Comparison of ENCODE assay signal across 8 mouse cellular contexts in the genomic region with DNA sequence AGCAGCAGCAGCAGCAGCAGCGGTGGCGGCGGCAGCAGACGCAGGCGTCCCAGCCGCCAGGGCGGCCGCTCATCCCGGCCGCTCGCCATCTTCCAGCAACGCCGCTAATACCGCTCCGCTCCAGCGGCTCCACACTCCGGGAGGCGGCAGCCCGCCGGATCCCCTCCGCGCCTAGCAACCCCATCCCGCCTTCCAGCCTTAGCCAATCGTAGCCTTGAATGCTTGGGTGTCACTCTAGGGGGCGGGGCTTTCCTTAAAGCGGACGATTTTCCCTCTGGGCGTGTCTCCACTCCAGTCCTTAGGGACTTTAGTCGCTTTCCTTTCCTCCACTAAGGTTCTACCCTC. TPM values are rescaled to one million over a fixed set of nuclear protein-coding genes. Genes with fewer than 3 reads are reported as not detected.
DNase-seq lines count a peak whose midpoint lies in the region; ATAC-seq lines count a peak whose summit lies in the region.

Gene Cpd, minus strand, starts transcription at position 141 of the 345 bp plus-strand sequence.

- H3K9me3 ChIP-seq in heart, embryonic 10.5 days, result no peaks in the 10 kb centered on the region
- H3K9me3 ChIP-seq in kidney, embryonic 15.5 days (replicated peaks), result no peaks in the 10 kb centered on the region

- peaks cover 42% of the 10 kb centered on the region for H3K4me1 ChIP-seq in heart, embryonic 10.5 days
- peaks cover 49% of the 10 kb centered on the region for H3K4me1 ChIP-seq in kidney, embryonic 15.5 days

- peak within 1 kb of the TSS; percentile 94 for H3K27ac ChIP-seq in heart, embryonic 10.5 days
- H3K27ac ChIP-seq in kidney, embryonic 15.5 days, result peak within 1 kb of the TSS; percentile 93

- H3K4me3 ChIP-seq in heart, embryonic 10.5 days, result peak within 1 kb of the TSS; percentile 98
- H3K4me3 ChIP-seq in kidney, embryonic 15.5 days (replicated peaks), result peak within 1 kb of the TSS; percentile 67

- DNase-seq in B cell, adult 2 months, result peak; percentile 67
- DNase-seq in brain, adult 2 months (ENCODE audit: low read depth, low spot score), result peak; percentile 99
- DNase-seq in heart, embryonic 10.5 days (ENCODE audit: low spot score), result peak; percentile 98
- peak; percentile 95 for DNase-seq in liver
- DNase-seq in spleen, postnatal 4 days (ENCODE audit: low spot score in 2 of 2), result peak; percentile 90 to 92

- peak; percentile 97 for ATAC-seq in erythroblast, adult 5-6 weeks (replicated peaks; ENCODE audit: low FRiP score, poor library complexity, severe bottlenecking)
- peak; percentile 98 for ATAC-seq in kidney, embryonic 15.5 days (replicated peaks; ENCODE audit: low FRiP score)
- peak; percentile 92 for ATAC-seq in monocyte, adult 5-6 weeks (replicated peaks; ENCODE audit: insufficient number of reproducible peaks, low FRiP score, low TSS enrichment, poor library complexity, severe bottlenecking)

- H3K36me3 ChIP-seq in heart, embryonic 10.5 days, result no peaks in the 10 kb centered on the region
- H3K36me3 ChIP-seq in kidney, embryonic 15.5 days, result no peaks in the 10 kb centered on the region

- H3K9ac ChIP-seq in kidney, embryonic 15.5 days, result peak within 1 kb of the TSS; percentile 92

- peak within 1 kb of the TSS; percentile 96 for H3K4me2 ChIP-seq in kidney, embryonic 15.5 days

- no peaks in the 10 kb centered on the region for H3K27me3 ChIP-seq in heart, embryonic 10.5 days (ENCODE audit: insufficient read depth, poor library complexity, severe bottlenecking)
- H3K27me3 ChIP-seq in kidney, embryonic 15.5 days, result no peaks in the 10 kb centered on the region

- under 1% methylated on average over 29 of the region's 29 CpGs for WGBS in heart, embryonic 10.5 days
- under 1% methylated on average over 29 of the region's 29 CpGs for WGBS in kidney, embryonic 15.5 days

RNA-seq across cellular contexts. Expression of gene Cpd, which starts in this region (rescaled TPM):
- 13.4 and 19.6 TPM in 2 replicates for total RNA-seq in erythroblast, adult 5-6 weeks (2015; ENCODE audit: low replicate concordance)
- total RNA-seq in erythroblast, adult 5-6 weeks (2017; ENCODE audit: low replicate concordance), result 7.8 and 8.6 TPM in 2 replicates
- 11.6 and 14.1 TPM in 2 replicates for polyA plus RNA-seq in heart, embryonic 10.5 days (2016; fragmentation: Nextera tagmentation; extraction: Ambion mirVana)
- 16.8 and 17.5 TPM in 2 replicates for polyA plus RNA-seq in kidney, embryonic 15.5 days (2015; fragmentation: Nextera tagmentation; extraction: Ambion mirVana)
- total RNA-seq in monocyte, adult 5-6 weeks (2017), result 37.7 to 55.0 TPM (median 54.1 TPM) in 3 replicates

Comparison
In these comparisons a context has a peak if more than half of its experiments do, and no peak if none do; other contexts are left out.
1. Peak in every context shown above with its lines: DNase-seq, ATAC-seq, H3K4me3 ChIP-seq and H3K27ac ChIP-seq.